Mouse (Mus musculus): ENCODE data around the gene Slc38a3. TPM values are rescaled to one million over a fixed set of nuclear protein-coding genes. Genes with fewer than 3 reads are reported as not detected.

The Slc38a3 gene
- total RNA-seq, 2 experiments from 2014 or later = 29.8 to 57.1 TPM

DNA sequence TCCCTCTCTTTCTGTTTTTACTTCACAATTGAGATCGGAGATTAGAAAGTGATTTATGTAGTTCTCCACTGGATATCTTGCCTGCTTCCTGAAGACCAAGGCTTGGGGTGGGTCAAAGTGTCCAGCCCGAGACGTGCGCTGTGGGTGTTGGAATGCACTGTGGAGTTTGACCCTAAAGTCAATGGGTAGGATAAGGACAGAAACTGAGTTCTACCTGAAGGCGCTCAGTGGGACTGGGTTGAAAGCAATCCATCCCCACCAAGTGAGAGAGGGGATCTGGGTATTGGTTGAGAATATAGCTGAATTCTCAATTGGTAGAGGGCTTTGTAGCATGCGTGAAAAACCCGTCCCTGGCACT is 24.2 kb downstream of the Slc38a3 start:
- DNase-seq = no peak
- intact Hi-C loops (cut with DNase I; ENCODE audit: low total_unique reads) = loop anchor here (2.0 kb wide), 1 partner anchor 42 kb away; no protein-coding TSS in a partner anchor

DNA sequence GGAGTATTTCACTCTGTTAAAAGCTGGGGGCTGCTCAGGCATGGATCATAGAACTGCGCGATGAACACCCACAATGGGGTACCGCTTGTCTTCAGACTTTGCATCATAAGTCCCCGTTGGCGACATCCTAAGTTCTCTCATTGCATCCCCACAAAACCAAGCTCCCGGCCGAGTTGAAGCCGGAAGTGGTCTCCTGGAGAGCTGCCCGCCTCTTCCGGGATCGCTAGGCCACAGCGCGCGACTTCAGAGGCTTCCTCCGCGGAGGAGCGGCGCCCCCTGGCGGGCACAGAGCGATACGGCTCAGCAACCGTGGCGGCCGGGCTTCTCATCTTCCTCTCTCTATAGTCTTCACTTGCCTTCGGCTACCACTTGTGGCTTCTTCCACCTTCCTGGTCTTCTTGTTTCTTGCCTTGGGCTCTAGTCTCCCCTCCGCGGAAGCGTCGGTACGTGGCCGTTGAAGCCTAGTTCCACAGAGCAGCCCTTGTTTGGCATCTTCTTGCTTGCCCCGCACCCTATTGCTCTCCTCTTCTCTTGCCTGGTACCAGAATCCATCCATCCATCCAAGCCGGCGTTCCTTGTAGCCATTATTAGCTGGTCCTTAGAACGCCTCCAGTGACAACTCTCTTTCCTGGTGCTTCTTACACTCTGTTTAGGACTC is 24.7 kb downstream of the Slc38a3 start:
- intact Hi-C loops (cut with DNase I; ENCODE audit: low total_unique reads) = loop anchor here (2.0 kb wide), 1 partner anchor 42 kb away; no protein-coding TSS in a partner anchor
- DNase-seq = peak; percentile 93

DNA sequence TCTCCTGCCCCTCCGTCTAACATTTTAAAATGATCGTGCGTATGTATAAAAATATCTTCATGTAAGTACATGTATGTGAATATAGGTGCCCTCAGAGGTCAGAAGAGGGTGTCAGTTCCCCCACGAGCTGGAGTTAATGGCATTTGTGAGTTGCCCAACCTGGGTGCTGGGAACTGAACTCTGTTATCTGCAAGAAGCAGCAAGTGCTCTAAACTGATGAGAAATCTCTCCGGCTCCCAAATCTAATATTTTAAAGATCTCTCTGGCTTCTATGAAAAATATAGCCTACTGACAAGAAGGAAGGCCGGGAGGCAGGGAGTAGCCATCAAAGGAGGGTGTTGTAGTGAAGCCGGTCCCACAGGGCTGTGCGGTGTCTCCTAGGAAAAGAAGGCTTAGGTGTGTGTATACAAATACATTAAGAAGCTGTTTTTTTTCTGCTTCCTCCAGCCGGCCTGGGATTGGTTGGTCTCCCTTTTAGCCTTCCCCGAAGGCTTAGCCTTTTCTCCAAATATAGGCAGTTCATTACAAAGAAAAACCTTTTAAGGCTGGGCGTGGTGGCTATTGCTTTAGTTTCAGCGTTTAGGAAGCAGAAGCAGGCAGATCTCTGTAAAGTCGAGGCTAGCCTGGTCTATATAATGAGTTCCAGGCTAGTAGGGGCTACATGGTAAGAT is 25.7 kb downstream of the Slc38a3 start:
- no peak for DNase-seq
- intact Hi-C loops (cut with DNase I; ENCODE audit: low total_unique reads) = loop anchor here (2.0 kb wide), 1 partner anchor 41 kb away; no protein-coding TSS in a partner anchor

DNA sequence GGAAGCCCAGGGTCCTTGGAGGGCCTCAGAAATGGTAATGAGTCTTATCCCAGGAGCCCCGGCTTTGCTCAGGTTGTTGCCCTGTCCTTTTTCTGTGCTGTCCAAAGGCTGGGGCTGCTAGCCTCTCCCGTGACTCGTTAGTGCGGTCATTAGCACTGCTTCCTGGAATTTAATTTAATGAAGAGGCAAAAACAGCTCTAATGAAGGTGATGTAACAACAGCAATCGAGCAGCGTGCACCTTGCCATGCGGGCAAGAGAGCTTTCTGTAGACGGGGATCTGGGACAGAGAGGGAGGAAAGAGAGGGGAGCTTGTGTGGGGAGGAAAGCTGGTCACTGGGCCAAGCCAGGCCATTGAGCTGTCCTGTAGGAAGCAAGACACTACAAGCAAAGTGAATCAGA is 27.7 kb downstream of the Slc38a3 start:
- DNase-seq = no peak
- intact Hi-C loops (cut with DNase I; ENCODE audit: low total_unique reads) = no loop called here

DNA sequence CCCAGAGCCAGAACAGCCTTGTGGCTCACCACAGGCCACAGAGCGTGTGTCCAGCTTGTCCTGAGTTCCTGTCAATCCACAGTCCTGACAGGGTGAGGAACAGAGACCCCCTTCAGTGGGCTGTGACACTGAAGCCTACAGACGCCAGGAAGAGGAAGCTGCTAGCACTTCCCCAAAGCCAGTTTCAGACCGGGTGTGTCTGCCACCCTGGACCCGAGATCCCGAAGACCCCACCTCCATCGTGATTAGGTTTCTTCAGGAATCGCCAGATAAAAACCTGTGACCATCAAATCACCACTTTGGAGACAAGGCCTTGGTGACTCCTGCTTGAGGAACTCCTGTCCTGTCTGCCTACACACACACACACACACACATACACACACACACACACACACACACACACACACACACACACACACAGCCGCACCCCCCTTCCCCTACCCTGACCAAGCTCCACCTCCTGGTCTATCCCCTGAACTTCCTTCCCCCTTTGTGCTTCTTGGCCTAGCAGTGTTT is 29.0 kb downstream of the Slc38a3 start:
- DNase-seq = no peak
- intact Hi-C loops (cut with DNase I; ENCODE audit: low total_unique reads) = no loop called here

DNA sequence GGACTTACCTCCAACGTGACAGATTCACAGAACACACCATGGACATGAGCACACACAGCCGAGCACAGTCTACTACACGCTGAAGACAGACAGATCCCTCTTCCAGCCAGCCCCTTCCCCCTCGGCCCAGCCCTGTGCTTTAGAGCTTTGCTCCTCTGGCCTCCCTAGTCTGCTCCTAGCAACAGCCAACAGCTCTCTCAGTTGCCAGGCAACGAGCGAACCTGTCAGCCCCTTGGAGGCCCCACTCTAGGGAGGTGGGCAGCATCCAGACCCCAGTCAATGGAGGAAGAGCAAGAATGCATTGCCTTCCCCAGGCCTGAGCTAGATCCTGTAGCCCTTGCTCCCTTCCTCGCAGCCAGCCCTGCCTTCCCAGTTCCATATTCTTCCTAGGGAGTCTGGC is 32.3 kb downstream of the Slc38a3 start:
- no peak for DNase-seq
- intact Hi-C loops (cut with DNase I; ENCODE audit: low total_unique reads) = no loop called here

DNA sequence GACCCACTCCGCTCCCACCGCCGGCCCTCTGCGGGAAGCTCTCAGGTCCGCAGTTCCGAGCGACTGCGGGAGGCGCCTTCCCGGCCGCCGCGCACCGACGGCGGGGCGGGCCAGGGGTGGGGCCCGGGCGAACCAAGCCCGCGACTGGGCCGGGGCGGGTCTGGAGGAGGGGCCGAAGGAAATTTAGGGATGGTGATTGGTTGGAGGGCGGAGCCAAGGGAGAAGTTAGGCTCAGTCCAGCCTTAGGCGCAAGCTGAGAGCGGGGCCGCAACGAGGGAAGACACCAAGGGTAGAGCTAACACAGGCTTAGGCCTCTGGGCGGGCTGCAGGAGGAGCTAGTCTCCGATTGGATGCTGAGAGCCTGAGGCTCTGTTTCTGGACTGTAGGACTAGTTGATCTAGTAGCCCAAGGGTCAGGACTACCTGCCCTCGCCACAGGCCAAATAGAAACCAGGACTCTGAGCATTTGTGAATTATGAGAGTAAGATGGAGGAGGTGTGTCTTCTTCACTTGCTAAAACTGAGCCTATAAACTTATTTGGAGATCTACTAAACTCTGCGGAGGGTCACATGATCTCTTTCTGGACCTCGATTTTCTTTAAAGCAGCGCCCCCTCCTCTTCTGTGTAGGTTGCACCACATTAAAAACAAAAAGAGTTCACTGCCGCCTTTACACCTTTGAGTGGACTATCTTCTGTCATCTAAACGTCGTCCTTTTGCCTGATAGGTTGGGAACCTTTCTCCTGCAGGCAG is 33.9 kb downstream of the Slc38a3 start, which contains the start of gene Gnai2:
Gene Gnai2 (minus strand): TSS at position 89 of the 750 bp plus-strand sequence.
- intact Hi-C loops (cut with DNase I; ENCODE audit: low total_unique reads) = no loop called here
- DNase-seq = peak; percentile 96

DNA sequence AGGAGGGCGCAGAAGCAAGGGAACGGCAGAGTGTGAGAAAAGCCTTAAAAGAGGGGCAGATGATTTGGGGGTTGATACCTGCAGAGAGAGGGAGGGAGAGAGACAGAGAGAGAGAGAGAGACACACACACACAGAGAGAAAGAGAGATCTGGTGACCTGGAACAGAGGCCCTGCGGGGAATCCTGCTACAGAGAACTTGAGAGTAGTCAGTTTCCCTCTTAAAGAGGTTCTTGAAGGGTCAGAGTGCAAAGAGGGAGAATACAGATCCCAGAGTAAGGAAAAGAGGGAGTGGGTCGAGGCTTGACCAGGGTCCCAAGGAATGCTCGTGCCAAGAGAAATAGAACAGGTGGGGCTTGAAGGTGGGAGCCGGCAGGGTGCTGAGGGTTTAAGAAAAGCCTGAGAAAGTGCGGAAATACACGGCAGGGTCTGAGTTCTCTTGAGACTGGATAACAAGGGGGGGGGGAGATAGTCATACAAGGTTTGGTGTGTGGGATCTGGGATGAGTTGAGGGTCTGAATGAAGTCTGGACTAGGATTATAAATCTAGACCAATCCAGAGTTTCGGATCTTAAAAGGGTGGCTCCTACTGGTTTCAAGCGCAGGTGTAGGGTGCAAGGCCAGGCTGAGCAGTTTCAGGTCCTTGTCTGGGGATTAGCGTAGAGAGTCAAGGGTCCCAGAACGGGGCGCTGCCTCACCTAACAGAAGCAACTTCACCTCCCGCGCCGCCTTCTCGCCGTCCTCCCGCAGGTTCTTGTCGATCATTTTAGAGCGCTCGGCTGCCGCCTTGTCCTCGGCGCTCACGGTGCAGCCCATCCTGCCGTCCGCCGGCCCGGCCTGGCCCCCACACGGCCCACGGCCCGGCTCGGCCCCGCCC is 34.7 kb downstream of the Slc38a3 start:
- no peak for DNase-seq
- intact Hi-C loops (cut with DNase I; ENCODE audit: low total_unique reads) = no loop called here

- peak; percentile 63 for DNase-seq
- intact Hi-C loops (cut with DNase I; ENCODE audit: low total_unique reads) = no loop called here
These were observed 35.5 kb downstream of the Slc38a3 start for GRCm38 (mm10) chr9:107633661-107634405.

DNA sequence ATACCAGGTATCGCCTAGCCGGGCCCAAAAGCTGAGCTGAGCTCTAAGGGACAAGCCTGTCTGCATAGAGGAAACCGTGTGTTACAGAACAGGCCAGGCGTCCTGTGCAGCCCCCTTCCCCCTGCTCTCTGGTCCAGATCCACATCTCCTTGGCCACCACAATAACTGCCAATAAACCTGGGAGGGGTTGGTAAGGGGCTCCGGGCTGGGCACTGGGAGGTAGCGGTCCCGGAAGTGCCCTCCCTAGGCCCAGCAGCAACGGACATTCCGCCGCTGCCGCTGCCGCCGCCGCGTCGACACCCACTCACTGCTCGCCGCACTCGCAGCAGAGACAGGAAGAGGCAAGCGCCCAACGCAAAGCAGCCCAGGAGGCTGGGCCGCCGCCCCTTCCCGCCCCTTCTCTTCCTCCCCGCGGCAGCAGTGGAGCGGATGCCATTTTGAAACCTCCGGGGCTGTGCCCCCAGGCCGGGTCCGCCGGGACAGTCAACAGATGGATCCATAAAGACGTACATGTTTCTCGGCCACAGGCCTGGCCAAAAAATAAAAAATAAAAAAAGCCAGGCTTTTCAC is 36.2 kb downstream of the Slc38a3 start:
- intact Hi-C loops (cut with DNase I; ENCODE audit: low total_unique reads) = no loop called here
- peak; percentile 86 for DNase-seq

DNA sequence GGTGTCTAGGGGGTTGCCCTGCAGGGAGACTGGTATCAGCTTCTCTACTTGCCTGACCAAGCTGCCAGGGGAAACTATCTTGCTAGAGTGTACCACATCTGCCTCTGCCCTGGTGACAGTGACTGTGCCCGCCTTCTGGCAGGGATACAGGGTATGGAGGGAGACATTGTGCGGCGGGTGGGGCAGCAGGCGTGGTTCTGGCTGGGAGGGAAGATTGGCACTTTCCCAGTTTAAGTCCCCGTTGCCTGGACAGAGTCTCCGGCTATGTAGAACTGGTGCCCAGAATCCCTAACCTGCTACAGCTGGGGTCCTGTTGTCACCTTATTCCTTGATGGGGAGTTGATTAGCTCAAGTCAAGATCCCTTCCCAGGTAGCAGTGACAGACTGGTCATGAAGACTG is 36.9 kb downstream of the Slc38a3 start:
- no peak for DNase-seq
- intact Hi-C loops (cut with DNase I; ENCODE audit: low total_unique reads) = no loop called here

- intact Hi-C loops (cut with DNase I; ENCODE audit: low total_unique reads) = no loop called here
- no peak for DNase-seq
These were observed 37.5 kb downstream of the Slc38a3 start for GRCm38 (mm10) chr9:107631861-107632260.

GRCm38 (mm10) chr9:107631311-107631826 is 38.0 kb downstream of the Slc38a3 start:
- no peak for DNase-seq
- intact Hi-C loops (cut with DNase I; ENCODE audit: low total_unique reads) = no loop called here

DNA sequence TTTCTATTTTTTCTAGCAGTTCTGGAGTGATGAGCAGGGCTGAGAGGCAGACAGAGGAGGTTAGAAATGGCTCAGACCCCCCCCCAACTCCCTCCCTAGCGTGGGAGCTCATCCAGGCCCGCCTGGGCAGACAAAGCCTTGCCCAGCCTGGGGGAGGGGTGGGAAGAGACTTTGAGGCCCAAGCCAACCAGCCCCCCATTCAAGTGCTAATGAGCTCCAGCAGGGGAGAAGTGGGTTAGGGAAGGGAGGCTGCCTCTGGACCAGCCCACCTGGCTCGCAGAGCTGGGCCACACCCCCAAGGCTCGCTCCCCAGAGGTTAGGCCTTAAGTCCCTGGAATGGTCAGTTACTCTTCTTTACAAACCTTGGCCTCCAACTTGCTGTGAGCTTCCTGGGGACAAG is 38.8 kb downstream of the Slc38a3 start:
- intact Hi-C loops (cut with DNase I; ENCODE audit: low total_unique reads) = no loop called here
- no peak for DNase-seq

DNA sequence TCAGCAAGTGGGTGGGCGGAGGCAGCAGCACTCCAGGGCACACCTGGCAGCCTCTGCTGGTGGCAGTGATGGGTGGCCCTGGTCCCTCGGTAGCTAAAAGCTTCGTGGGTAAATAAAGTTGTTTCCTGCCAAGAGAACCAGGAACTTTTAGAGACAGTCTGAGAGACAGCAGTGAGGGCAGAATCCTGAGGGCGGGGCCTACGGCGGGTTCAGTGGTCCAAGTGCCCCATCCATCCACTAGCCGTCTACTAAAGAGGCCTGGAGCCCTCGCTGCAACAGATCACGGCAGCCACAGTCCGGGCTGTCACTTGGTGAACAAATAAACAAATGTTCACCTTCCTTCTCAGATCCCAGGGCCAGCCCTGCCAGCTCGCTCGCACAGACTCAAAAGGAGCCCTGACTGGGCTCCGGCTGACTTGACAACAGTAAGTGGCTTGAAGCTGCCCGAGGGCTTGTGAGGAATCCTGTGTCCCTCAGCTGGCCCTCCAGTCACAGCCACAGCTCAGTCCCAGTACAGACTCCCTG is 39.4 kb downstream of the Slc38a3 start:
- intact Hi-C loops (cut with DNase I; ENCODE audit: low total_unique reads) = no loop called here
- no peak for DNase-seq

- DNase-seq = no peak
- intact Hi-C loops (cut with DNase I; ENCODE audit: low total_unique reads) = no loop called here
These were observed 40.0 kb downstream of the Slc38a3 start for GRCm38 (mm10) chr9:107629411-107629730.

DNA sequence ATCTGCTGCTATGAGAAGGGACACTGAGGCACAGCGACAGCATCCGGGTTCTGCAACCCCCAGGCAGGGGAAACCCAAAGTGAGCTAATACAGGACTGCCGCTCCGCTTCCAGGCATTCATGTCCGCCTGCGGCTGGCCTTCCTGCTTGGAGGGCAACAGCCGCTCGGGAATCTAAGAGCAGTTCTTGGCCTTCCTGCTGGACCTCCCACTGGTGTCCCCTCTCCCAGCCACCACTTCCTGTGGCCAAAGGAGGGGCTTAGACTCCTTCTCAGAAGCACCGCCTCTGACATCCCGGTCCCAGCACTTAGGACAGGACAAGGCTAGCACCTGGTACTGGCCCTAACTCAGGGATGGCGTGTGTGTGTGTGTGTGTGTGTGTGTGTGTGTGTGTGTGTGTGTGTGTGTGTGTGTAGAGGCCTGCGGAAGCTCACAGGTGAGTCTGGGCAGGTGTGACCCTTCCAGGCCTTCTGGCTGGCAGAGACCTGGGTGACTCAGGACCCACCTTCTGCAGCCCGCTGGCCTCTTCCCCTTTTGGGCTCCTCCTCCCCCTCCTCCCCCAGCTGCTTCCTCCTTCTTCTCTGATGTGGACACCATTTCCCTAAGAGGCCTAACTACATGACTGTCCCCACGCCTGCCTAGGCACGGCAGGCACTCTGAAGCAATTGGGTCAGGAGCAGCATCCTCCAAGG is 40.5 kb downstream of the Slc38a3 start:
- intact Hi-C loops (cut with DNase I; ENCODE audit: low total_unique reads) = no loop called here
- DNase-seq = peak; percentile 59
